Mouse (Mus musculus): ENCODE results near the gene Bmi1. TPM values are rescaled to one million over a fixed set of nuclear protein-coding genes. Genes with fewer than 3 reads are reported as not detected.

The Bmi1 gene
- polyA plus RNA-seq, 1 experiment from 2014 or later, result 42.1 TPM

DNA sequence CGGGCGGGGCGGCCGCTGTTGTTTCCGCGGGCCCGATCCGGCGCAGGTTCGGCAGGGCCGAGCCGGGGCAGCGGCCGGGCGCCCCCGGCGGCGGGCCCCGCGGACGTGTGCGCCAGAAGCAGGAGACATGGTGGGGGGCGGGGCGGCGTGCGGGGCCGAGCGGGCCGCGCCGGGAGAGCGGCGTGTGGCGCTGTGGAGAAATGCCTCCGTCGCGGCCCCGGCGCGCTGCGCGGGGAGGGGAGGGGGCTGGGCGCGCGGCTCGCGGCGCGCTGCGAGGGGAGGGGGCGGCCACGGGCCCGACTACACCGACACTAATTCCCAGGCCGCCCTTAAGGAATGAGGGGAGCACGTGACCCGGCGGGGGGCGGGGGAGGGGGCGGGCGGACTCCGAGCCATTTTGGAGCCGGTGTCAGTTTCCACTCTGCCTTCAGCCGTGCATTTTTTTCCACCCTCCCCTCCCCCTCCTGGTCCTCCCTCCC lies 322 bp upstream of the Bmi1 start:
- Histone ChIP-seq H3K9me3 (no peaks in the 10 kb centered on the region), H3K36me3 (no peaks in the 10 kb centered on the region), H3K4me2 (replicated peaks) (peak overlapping the region; percentile 77), H3K9ac (peak overlapping the region; percentile 97), H3K27me3 (replicated peaks) (peaks cover 36% of the 10 kb centered on the region), H3K27ac (peak overlapping the region; percentile 97), H3K4me3 (peak overlapping the region; percentile 82), H3K4me1 (peaks cover 26% of the 10 kb centered on the region)
- peak; percentile 88 for ATAC-seq (ENCODE audit: low FRiP score, low read depth)
- under 1% methylated on average over 30 of the region's 64 CpGs for WGBS

DNA sequence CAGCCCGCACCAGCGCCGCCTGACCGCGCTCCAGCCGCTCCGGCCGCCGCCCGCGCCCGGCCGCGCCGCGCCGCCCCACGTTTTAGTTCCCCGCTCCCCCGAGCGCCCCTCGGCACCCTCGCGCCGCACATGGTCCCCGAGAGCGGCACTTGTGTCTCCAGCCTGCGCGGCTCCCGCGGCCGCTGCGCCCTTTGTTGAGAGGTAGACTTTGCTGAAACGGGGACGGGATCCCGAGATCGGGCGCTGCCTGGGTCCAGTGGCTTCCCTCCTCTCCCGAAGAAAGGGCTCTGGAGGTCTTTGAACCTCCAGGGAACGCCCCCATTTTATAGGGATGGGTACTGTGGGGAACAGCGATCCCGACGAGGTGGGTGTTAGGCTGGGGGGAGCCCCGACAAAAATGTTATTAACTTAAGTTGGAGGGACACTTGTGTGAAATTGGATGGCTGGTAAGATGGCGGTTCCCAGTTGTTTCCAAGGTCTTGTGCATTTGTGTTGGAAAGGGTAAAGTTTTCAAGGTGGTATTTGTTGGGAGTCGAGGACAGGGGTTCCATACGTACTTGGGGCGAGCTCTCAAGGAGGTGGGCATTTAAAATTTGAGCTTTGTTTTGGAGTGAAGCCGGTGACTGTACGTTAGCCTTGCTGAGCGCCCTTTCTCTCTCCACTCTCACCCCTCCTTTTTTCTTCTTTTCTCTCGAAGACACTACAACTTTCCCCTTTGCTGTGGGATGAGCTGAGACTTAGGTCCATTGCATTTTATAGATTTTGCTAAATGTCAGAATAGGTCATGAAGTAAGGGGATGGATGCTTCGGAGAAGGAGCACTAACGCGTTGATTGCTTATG lies 1.0 kb downstream of the Bmi1 start:
- H3K4me1 ChIP-seq, result peaks cover 25% of the 10 kb centered on the region
- peak overlapping the region; percentile 82 for H3K4me3 ChIP-seq
- H3K9me3 ChIP-seq, result no peaks in the 10 kb centered on the region
- peaks cover 44% of the 10 kb centered on the region for H3K27me3 ChIP-seq (replicated peaks)
- H3K9ac ChIP-seq, result peak overlapping the region; percentile 97
- under 1% methylated on average over 51 of the region's 55 CpGs for WGBS
- no peak overlapping the region for H3K27ac ChIP-seq
- peak overlapping the region; percentile 77 for H3K4me2 ChIP-seq (replicated peaks)
- ATAC-seq (ENCODE audit: low FRiP score, low read depth), result no peak; the same call in 1 of the 2 replicates
- 0 out of 2 replicates have a peak, but pooled peaks cover 4% of the 10 kb centered on the region for H3K36me3 ChIP-seq

DNA sequence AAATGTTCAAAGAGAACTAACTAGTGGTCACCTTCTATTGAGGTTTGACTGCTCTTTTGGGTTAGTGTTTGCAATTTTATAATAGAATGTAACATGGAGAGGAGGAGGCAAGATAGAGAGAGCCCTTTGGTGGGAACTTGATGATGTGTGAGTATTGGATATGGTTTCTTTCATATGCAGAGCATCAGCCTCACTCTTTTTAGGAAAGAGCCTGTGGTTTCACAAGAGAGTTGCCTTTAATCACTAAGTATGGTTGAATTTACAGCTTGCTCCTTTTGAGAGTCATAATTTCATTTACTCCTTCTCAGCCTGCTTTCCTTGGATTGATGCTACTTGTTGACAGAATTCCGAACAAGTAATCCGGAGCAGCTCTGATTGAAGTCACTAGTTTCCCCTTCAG lies 2.9 kb downstream of the Bmi1 start:
- H3K27ac ChIP-seq, result no peak overlapping the region
- WGBS, result 18% methylated on average over 2 of the region's 2 CpGs
- H3K4me1 ChIP-seq, result peaks cover 19% of the 10 kb centered on the region
- ATAC-seq (ENCODE audit: low FRiP score, low read depth), result no peak
- peaks cover 15% of the 10 kb centered on the region for H3K36me3 ChIP-seq
- peaks cover 46% of the 10 kb centered on the region for H3K27me3 ChIP-seq (replicated peaks)
- H3K9me3 ChIP-seq, result no peaks in the 10 kb centered on the region
- H3K4me2 ChIP-seq (replicated peaks), result no peak overlapping the region
- H3K9ac ChIP-seq, result no peak overlapping the region
- H3K4me3 ChIP-seq, result no peak overlapping the region

DNA sequence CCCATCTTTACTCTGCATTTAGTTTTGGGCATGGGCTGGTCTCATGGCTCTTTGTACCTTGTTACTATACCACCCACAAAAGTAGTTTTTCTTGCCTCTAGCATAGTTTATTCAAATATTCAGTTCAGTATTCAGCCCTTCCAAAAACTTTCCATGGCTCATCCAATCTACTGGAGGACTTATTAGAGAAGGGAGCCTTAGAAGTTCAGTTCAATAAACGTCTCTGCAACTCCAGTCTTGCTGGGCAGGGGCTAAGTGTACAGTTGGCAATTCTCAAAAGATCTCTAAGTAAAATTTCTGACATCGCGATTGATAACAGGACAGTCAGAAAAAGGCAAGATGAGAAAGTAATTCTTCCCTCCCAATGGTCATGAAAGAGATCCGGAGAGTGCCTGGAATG lies 3.7 kb downstream of the Bmi1 start:
- H3K9ac ChIP-seq, result 0 out of 2 replicates have a peak overlapping the region, but pooled peaks have one; percentile 21
- peaks cover 42% of the 10 kb centered on the region for H3K27me3 ChIP-seq (replicated peaks)
- H3K36me3 ChIP-seq, result peaks cover 15% of the 10 kb centered on the region
- peak overlapping the region; percentile 68 for H3K4me2 ChIP-seq (replicated peaks)
- no peaks in the 10 kb centered on the region for H3K9me3 ChIP-seq
- ATAC-seq (ENCODE audit: low FRiP score, low read depth), result no peak
- peak overlapping the region; percentile 32 for H3K4me3 ChIP-seq
- 1% methylated on average over 4 of the region's 4 CpGs for WGBS
- H3K4me1 ChIP-seq, result peaks cover 19% of the 10 kb centered on the region
- no peak overlapping the region for H3K27ac ChIP-seq

DNA sequence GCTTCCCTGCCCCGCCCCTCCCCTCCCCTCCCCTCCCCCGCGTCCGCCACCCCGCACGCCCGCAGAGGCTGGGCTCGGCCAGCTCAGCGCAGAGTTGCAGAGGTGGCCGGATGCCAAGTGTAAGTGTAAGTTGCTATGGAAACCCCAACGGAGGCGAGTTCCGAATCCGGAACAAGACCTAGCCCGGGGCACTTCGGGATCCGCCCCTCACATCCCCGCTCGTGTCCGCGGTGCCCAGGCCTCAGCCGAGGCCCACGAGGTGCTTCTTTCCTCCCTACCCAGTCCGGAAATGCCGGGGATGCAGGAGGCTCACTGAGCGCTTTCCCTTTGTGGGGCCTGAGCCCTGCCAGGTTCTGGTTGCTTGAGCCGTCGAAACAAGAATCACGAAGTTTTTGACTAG lies 4.1 kb downstream of the Bmi1 start:
- under 1% methylated on average over 28 of the region's 29 CpGs for WGBS
- Histone ChIP-seq H3K4me2 (replicated peaks) (peak overlapping the region; percentile 68), H3K4me3 (peak overlapping the region; percentile 32), H3K9me3 (no peaks in the 10 kb centered on the region), H3K27ac (no peak overlapping the region), H3K9ac (0 out of 2 replicates have a peak overlapping the region, but pooled peaks have one; percentile 21), H3K27me3 (replicated peaks) (peaks cover 42% of the 10 kb centered on the region), H3K36me3 (peaks cover 15% of the 10 kb centered on the region), H3K4me1 (peaks cover 19% of the 10 kb centered on the region)
- ATAC-seq (ENCODE audit: low FRiP score, low read depth), result no peak

DNA sequence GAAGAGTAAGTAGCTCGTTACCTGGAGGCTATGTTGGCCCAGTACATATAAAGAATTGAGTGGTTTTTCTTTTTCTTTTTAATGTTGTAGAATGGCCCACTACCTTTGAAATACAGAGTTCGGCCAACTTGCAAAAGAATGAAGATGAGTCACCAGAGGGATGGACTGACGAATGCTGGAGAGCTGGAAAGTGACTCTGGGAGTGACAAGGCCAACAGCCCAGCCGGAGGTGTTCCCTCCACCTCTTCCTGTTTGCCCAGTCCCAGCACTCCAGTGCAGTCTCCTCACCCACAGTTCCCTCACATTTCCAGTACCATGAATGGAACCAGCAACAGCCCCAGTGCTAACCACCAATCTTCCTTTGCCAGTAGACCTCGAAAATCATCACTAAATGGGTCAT lies 7.2 kb downstream of the Bmi1 start:
- no peak overlapping the region for H3K9ac ChIP-seq
- peaks cover 70% of the 10 kb centered on the region for H3K27me3 ChIP-seq (replicated peaks)
- no peak overlapping the region for H3K4me2 ChIP-seq (replicated peaks)
- 42% methylated on average over 5 of the region's 5 CpGs for WGBS
- peaks cover 15% of the 10 kb centered on the region for H3K36me3 ChIP-seq
- no peak for ATAC-seq (ENCODE audit: low FRiP score, low read depth)
- peaks cover 18% of the 10 kb centered on the region for H3K4me1 ChIP-seq
- H3K4me3 ChIP-seq, result no peak overlapping the region
- H3K9me3 ChIP-seq, result no peaks in the 10 kb centered on the region
- H3K27ac ChIP-seq, result no peak overlapping the region

DNA sequence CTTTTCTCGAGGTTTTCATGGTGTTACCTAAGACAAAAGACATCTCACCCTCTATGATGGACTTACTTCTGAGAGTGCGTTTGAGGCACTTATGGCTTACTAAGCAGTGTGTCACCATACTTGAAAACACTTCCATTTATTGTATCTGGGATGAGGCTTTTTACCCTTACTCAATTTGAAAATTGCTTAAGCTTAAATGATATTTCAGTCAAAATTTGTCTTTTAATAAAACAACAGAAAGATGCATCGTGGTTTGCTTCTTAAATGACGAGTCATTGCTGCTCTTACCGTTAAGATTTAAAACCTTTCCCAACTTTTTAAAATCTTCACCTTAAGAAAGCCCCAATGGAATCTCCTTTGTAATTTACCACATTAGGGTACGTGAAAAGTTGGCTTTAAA lies 9.6 kb downstream of the Bmi1 start:
- 16% methylated on average over 6 of the region's 6 CpGs for WGBS
- H3K4me2 ChIP-seq (replicated peaks), result no peak overlapping the region
- peaks cover 15% of the 10 kb centered on the region for H3K36me3 ChIP-seq
- no peaks in the 10 kb centered on the region for H3K9me3 ChIP-seq
- no peak for ATAC-seq (ENCODE audit: low FRiP score, low read depth)
- H3K4me1 ChIP-seq, result peaks cover 19% of the 10 kb centered on the region
- H3K27ac ChIP-seq, result no peak overlapping the region
- no peak overlapping the region for H3K4me3 ChIP-seq
- no peak overlapping the region for H3K9ac ChIP-seq
- peaks cover 68% of the 10 kb centered on the region for H3K27me3 ChIP-seq (replicated peaks)

DNA sequence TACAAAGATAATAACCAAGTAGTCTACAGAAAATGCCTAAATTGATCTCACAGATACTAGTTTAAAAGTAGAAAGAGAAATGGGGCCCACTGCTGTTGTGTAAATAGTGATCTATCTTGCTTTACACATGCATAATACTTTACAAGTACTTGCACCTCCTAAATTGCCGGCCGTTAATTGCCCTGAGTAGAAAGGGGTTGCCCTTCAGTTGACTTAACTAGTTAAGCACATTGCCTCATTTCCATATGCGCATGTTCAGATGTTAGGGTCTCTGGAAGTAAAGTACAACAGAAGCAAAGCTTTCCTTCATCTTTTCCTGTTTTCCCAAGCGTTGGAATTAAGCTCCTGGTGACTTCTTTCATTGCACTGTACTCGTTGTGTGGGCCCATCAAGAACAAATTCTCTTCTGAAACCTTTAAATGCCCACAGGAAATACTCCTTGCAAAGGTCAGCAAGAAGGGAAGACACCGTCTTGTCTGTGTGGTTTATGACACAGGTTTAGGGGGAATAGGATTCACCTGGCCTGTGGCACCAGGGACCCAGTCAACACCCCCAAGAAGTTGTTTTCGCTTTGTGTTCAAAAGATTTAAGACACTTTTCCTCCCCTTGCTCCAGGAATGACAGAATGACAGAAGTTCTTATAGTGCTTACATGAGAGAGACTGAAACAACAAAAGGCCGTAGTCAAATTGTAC lies 10.2 kb downstream of the Bmi1 start:
- Histone ChIP-seq H3K4me2 (replicated peaks) (no peak overlapping the region), H3K27ac (no peak overlapping the region), H3K4me1 (peaks cover 19% of the 10 kb centered on the region), H3K4me3 (no peak overlapping the region), H3K9me3 (no peaks in the 10 kb centered on the region), H3K27me3 (replicated peaks) (peaks cover 69% of the 10 kb centered on the region), H3K36me3 (peaks cover 15% of the 10 kb centered on the region), H3K9ac (no peak overlapping the region)
- no peak for ATAC-seq (ENCODE audit: low FRiP score, low read depth)
- 5% methylated on average over 8 of the region's 8 CpGs for WGBS

DNA sequence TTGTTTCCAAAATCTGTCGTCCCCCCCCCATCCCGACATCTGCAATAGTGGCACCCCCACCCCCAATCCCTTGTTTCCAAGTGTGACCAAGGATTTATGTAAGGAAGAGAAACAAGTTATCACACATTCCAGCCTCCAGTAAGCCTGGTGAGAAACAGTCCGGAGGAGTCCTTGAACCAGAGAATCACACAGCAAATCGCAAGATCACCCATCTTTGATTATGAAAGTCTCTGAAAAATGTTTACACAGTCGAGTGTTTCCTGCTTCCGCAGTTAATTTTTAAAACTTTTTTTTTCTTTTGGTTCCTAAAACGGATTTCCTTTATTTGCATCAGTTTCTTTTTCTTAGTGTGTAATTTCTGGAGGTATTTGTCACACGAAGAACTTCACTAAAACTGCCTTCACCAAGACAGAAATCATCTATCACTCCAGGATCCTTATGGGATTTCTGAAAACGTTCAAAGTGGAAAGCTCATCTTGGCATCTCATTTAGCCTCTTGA lies 10.9 kb downstream of the Bmi1 start:
- no peak for ATAC-seq (ENCODE audit: low FRiP score, low read depth)
- Histone ChIP-seq H3K4me1 (peaks cover 19% of the 10 kb centered on the region), H3K4me2 (replicated peaks) (no peak overlapping the region), H3K27me3 (replicated peaks) (peaks cover 69% of the 10 kb centered on the region), H3K9ac (no peak overlapping the region), H3K36me3 (peaks cover 12% of the 10 kb centered on the region), H3K4me3 (no peak overlapping the region), H3K9me3 (no peaks in the 10 kb centered on the region), H3K27ac (no peak overlapping the region)
- WGBS, result 4% methylated on average over 9 of the region's 9 CpGs

DNA sequence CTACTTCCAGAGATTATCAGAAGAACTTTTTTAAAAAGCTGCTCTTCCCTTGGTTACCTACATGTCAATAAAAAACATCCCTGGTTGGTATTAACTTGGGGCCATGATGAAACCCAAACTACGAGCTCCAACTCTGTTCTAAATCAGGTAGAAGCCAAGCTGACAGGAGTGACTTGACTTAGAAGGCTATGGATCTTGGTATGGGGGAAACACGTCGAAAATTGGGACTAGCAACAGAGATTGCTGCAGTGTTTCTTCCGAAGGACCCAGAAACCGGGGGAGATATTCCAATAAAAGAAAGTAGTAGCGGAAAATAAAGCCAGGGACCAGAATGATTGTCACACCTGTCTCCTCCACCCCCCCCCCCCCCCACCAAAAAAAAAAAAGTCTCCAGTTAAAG lies 11.5 kb downstream of the Bmi1 start:
- Histone ChIP-seq H3K4me2 (replicated peaks) (peak overlapping the region; percentile 84), H3K4me1 (peaks cover 19% of the 10 kb centered on the region), H3K9me3 (no peaks in the 10 kb centered on the region), H3K27me3 (replicated peaks) (peaks cover 70% of the 10 kb centered on the region), H3K9ac (no peak overlapping the region), H3K27ac (no peak overlapping the region), H3K36me3 (peaks cover 8% of the 10 kb centered on the region), H3K4me3 (peak overlapping the region; percentile 47)
- ATAC-seq (ENCODE audit: low FRiP score, low read depth), result no peak
- 4% methylated on average over 6 of the region's 6 CpGs for WGBS

DNA sequence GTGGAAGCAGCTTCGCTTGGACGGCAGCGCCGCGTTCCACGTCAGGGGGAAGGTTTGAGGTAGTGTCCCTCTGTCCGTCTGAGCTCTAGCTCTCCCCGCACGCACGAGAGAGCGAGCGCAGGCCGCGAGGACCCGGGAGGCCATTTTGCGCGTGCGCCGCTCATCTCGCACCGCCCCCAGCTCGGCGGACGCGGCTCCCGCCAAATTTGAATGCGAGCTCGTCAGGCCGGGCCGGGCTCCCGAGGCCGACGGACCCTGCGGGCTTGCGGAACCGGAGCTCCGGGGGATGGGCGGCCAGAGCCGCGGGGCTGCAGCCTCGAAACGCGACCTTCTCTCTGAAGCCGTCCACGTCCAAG lies 11.9 kb downstream of the Bmi1 start:
- peaks cover 70% of the 10 kb centered on the region for H3K27me3 ChIP-seq (replicated peaks)
- H3K36me3 ChIP-seq, result peaks cover 8% of the 10 kb centered on the region
- no peaks in the 10 kb centered on the region for H3K9me3 ChIP-seq
- peak; percentile 19; the same call in 1 of the 2 replicates for ATAC-seq (ENCODE audit: low FRiP score, low read depth)
- peak overlapping the region; percentile 84 for H3K4me2 ChIP-seq (replicated peaks)
- peak overlapping the region; percentile 47 for H3K4me3 ChIP-seq
- no peak overlapping the region for H3K27ac ChIP-seq
- no peak overlapping the region for H3K9ac ChIP-seq
- H3K4me1 ChIP-seq, result peaks cover 19% of the 10 kb centered on the region
- WGBS, result under 1% methylated on average over 45 of the region's 45 CpGs

All from neural tube, embryonic 12.5 days (tissue).